Mouse (Mus musculus) kidney, postnatal 36 days (tissue): ENCODE data around the gene Ston2.
"Not testable (repeated sequence)": the region's sequence is repeated elsewhere in the genome, so short reads cannot be mapped to it uniquely, and the experiment has no call there.

Experiments used
- DNase-seq, 2 experiments: peaks; one replicate each; pipeline ENCODE4 v3.0.0; 2021 to 2022; ENCODE audit warnings: mixed read lengths in 2 of 2

The Ston2 gene

DNA sequence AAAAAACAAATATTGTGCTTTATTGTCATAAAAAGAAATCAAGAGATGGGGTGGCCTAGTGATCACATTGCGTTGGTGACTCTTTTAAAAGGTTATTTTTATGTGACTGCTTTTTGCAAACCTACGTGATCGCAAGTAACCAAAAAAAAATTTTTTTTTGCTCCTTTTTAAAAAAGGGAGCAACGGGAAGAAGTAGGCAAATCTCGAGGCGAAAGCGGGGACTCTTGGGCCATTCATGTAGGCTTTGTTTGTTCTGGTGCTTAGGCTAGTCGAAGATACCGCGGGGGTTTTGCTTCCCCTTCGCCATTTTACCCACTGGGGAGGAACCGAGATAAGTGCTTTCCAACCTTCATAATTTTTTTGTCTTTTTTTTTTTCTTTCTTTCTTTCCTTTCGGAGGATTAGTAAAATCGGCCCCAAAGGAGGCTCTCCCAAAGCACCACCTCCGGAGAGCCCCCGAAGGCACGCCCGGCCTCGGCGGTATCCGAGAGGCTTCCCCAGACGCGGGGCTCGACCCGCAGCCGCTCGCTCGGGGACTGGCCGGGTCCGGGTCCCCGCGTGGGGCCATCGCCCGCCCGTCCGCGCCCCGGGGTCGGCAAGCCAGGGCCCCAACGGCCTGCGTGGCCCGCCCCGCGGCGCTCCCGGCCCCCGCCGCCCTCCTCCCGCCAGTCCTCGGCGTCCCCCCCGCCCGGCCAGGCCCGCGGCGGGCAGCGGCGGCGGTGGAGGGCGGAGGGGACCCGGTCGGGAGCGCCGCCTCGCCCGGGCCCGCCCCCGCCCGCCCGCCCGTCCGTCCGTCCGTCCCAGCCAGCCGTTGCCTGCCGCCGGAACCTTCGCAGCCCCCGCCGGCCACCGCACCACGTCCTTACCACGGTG lies 199.3 kb downstream of the Ston2 start:
- peak; percentile 40 to 77 for DNase-seq

DNA sequence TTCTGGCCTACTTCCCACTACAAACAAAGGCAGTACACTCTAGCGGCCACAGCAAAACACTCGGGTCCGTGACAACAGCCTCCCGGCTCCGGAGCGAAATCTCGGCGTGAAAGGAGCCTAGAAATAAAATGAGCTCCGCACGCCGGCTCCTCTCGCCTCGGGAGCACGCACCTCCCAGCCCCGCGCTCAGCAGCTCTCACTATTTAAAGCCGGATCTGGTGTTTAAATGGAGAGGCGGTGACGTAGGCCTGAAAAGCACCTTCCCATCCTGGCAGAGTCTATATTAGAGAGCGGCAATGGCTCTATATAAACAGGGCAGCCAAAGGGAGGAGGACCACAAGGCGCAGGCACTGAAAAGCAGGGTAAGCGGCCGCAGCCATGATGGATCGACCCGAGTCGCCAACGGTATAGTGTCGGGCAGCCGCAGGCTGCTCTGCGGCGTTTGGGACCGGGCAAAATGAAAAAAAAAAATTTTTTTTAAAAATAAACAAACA lies 200.0 kb downstream of the Ston2 start:
- DNase-seq = peak; percentile 91 to 94

DNA sequence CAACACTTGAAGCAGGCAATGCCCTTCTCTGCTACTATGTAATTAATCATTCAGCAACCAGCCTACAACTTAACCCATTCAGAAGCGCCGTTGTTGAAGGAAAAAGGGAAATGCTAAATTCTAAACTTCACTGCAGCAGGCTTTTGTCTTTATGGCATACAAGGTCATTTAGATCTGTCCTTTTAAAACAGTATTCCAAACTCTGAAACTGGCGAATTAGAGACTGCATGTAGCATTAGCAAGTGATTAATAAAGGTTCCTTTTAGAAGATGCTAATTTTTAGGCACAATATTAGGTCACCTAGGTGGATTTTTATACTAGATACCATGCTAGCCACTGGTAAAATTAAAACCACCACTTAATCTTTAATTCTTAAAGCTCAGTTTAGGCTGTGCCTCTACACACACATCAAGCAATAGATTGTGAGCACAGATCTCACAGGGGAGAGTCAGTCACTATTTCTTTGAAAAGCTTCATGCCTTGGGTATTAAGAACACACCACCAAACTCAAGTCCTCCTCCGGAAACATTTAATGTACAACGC lies 200.6 kb downstream of the Ston2 start:
- DNase-seq = no peak

DNA sequence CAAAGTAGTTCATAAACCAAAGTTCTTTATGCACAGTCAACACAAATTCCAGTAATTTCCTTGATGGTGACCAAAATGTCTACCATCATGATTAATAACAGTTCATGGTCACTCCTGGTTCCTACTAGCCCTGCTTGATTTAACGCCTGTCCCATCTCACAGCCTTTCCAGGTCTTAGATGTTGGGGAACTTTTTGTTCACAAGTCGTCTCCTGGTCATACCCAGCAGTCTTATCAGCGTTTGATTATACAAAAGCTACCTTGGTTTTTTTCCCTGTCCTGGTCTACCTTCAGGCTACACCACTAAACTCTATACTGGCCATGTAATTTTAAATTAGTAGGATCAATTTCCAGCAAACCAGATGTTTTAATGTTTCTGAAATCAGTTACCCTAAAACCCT lies 201.1 kb downstream of the Ston2 start:
- DNase-seq = no peak

DNA sequence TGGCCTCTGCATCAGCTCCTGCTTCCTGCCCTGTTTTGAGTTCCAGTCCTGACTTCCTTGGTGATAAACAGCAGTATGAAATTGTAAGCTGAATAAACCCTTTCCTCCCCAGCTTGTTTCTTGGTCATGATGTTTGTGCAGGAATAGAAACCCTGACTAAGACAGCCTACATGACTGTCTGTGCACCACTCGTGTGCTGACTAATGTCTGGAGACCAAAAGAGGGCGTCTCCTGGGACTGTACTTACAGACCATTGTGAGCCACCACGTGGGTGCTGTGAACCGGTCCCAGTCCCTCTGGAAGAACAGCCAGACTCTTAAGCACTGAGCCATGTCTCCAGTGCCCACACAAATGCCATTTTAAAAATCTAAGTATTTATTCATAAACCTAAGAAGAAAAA lies 202.4 kb downstream of the Ston2 start:
- DNase-seq = not testable (repeated sequence)

DNA sequence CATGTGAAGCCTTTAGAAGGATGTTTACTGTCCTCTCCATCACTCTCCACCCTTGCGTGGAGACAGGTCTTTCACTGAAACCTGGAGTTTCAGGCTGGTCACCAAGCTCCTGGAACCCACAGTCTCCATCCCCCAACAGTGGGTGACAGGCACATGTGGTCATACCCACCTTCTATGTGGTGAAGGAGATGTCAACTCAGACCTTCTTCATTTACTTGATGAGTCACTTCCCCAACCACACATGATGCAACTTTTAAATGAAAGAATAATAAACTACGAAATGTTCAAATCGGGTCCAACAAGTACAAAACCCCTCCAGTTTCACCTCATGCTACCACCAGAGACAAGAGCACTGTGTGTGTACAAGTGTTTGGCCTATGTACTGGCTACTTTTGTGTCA lies 203.0 kb downstream of the Ston2 start:
- DNase-seq = no peak

DNA sequence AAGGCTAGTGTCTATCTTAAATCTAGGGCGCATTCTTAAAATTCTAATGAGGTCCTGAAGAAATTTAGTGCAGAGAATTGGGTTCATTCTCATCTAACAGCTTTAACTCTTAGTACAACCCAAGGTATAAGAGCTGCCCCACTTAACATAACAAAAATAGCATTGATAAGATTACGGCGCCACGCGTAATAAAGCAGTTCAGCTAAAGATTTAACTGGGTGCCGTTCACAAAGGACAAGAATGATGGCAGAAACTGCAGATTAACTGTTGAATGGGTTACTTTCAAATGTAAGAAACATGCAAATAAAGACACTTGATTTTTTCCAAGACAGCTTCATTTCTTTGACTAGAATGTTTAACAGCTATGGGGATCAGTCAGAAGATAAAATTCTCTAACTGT lies 204.8 kb downstream of the Ston2 start:
- DNase-seq = no peak
